Mouse (Mus musculus) left cerebral cortex, adult 8-10 months (tissue): ENCODE results near the gene Ubr2. TPM values are rescaled to one million over a fixed set of nuclear protein-coding genes. Genes with fewer than 3 reads are reported as not detected.

Experiments used
- DNase-seq, 2 experiments: peaks; one replicate each; pipeline ENCODE4 v3.0.0; 2022; ENCODE audit warnings: low spot score in 2 of 2
- total RNA-seq, 4 experiments: library from RNA; stranded (reverse); gene quantifications; 2 replicates each; pipeline ENCODE4 v1.2.4; 2022

Ubr2 gene
- total RNA-seq: 10 to 100 TPM; 52.1 to 58.3 (median 57.0) TPM

GRCm38 (mm10) chr17:47009898-47010721 lies at the start of gene Ubr2:
Ubr2 (minus strand) TSS chr17:47010556.
- DNase-seq: peak; percentile 76 to 89

GRCm38 (mm10) chr17:47059836-47060360 lies 49.5 kb upstream of the Ubr2 start:
- no peak for DNase-seq

- DNase-seq: no peak
Observed at GRCm38 (mm10) chr17:47057966-47058365, 47.6 kb upstream of the Ubr2 start.

GRCm38 (mm10) chr17:47056476-47056875 lies 46.1 kb upstream of the Ubr2 start:
- no peak for DNase-seq

GRCm38 (mm10) chr17:47055121-47055520 lies 44.8 kb upstream of the Ubr2 start:
- DNase-seq: no peak

- peak in 1 of 2 experiments; percentile 15 for DNase-seq
Observed at GRCm38 (mm10) chr17:47054613-47055012, 44.3 kb upstream of the Ubr2 start.

GRCm38 (mm10) chr17:47050678-47051077 lies 40.3 kb upstream of the Ubr2 start:
- no peak for DNase-seq

- DNase-seq: no peak
Observed at GRCm38 (mm10) chr17:47042866-47043265, 32.5 kb upstream of the Ubr2 start.

GRCm38 (mm10) chr17:47038844-47039803 lies 28.8 kb upstream of the Ubr2 start:
- peak; percentile 61 to 89 for DNase-seq

GRCm38 (mm10) chr17:47034536-47034935 lies 24.2 kb upstream of the Ubr2 start:
- no peak for DNase-seq

GRCm38 (mm10) chr17:47033643-47034042 lies 23.3 kb upstream of the Ubr2 start:
- no peak for DNase-seq

GRCm38 (mm10) chr17:47024805-47025204 lies 14.4 kb upstream of the Ubr2 start:
- no peak for DNase-seq

- DNase-seq: no peak
Observed at GRCm38 (mm10) chr17:47023369-47023768, 13.0 kb upstream of the Ubr2 start.

- DNase-seq: no peak
Observed at GRCm38 (mm10) chr17:47012896-47013295, 2.5 kb upstream of the Ubr2 start.

GRCm38 (mm10) chr17:47011661-47012043 lies 1.3 kb upstream of the Ubr2 start:
- DNase-seq: no peak

- peak in 1 of 2 experiments; percentile 57 for DNase-seq
Observed at GRCm38 (mm10) chr17:47010722-47011660, 635 bp upstream of the Ubr2 start.

- DNase-seq: no peak
Observed at GRCm38 (mm10) chr17:47009546-47009897, 834 bp downstream of the Ubr2 start.

GRCm38 (mm10) chr17:47009016-47009415 lies 1.3 kb downstream of the Ubr2 start:
- DNase-seq: no peak

GRCm38 (mm10) chr17:47008506-47008905 lies 1.9 kb downstream of the Ubr2 start:
- DNase-seq: no peak

GRCm38 (mm10) chr17:47006741-47007140 lies 3.6 kb downstream of the Ubr2 start:
- no peak for DNase-seq
